In genomic region chr9:55228149-55228548, GRCm38 (mm10) we compare ENCODE assay signal across 21 mouse cellular contexts. TPM values are rescaled to one million over a fixed set of nuclear protein-coding genes. Genes with fewer than 3 reads are reported as not detected.
DNase-seq lines count a peak whose midpoint lies in the region; ATAC-seq lines count a peak whose summit lies in the region.
"Had no signal": no experiment of that assay in that cellular context is flagged by ENCODE, and none has a peak within 500 bp of the region (broad histone marks: within the 10 kb centered on the region; RNA-seq: fewer than 3 reads in every experiment).

No protein-coding gene starts in this region.

- DNase-seq in adrenal gland, postnatal 14 days = peak; percentile 69
- no peak for DNase-seq in adrenal gland, adult 18-20 months (ENCODE audit: low spot score in 2 of 2)
- DNase-seq in kidney, adult 9 months = peak; percentile 56
- no peak for DNase-seq in kidney, adult 18-20 months
- peak; percentile 72 for DNase-seq in MN1 (ENCODE audit: low spot score)
- DNase-seq: B cell, adult 2 months; cerebellum, adult 11-12 months; cerebellum, adult 9-10 months; forebrain, postnatal 0 days; heart, adult 2 months; kidney, postnatal 14 days had no signal

- ATAC-seq in intestine, embryonic 15.5 days = no peak
- no peak for ATAC-seq in forebrain, embryonic 15.5 days (replicated peaks)
- ATAC-seq: forebrain, postnatal 0 days; intestine, embryonic 16.5 days had no signal

- 88% methylated on average over 4 of the region's 4 CpGs for WGBS in intestine, embryonic 15.5 days
- WGBS in forebrain, embryonic 15.5 days = 96% methylated on average over 4 of the region's 4 CpGs

- no peaks in the 10 kb centered on the region for H3K27me3 ChIP-seq in intestine, embryonic 15.5 days (replicated peaks)
- H3K27me3 ChIP-seq in forebrain, embryonic 15.5 days = no peaks in the 10 kb centered on the region
- H3K27me3 ChIP-seq: embryonic facial prominence, embryonic 13.5 days; forebrain, embryonic 12.5 days; heart, embryonic 12.5 days; kidney, embryonic 15.5 days had no signal

- H3K9me3 ChIP-seq in intestine, embryonic 15.5 days = no peaks in the 10 kb centered on the region
- no peaks in the 10 kb centered on the region for H3K9me3 ChIP-seq in forebrain, embryonic 15.5 days
- H3K9me3 ChIP-seq: embryonic facial prominence, embryonic 13.5 days; forebrain, embryonic 12.5 days; heart, embryonic 12.5 days; hindbrain, embryonic 10.5 days; kidney, embryonic 15.5 days had no signal

- H3K27ac ChIP-seq in brown adipose tissue, adult 24 weeks (replicated peaks; ENCODE audit: low read depth, low read length) = peak overlapping the region; percentile 56
- no peak overlapping the region for H3K27ac ChIP-seq in intestine, embryonic 15.5 days
- no peak overlapping the region for H3K27ac ChIP-seq in forebrain, embryonic 15.5 days (replicated peaks)
- H3K27ac ChIP-seq: embryonic facial prominence, embryonic 13.5 days; forebrain, embryonic 12.5 days; heart, adult 2 months; hindbrain, embryonic 10.5 days; hindbrain, embryonic 14.5 days; kidney, embryonic 15.5 days had no signal

- H3K4me1 ChIP-seq in brown adipose tissue, adult 24 weeks (ENCODE audit: control insufficient read depth, insufficient read depth, insufficient read length, low read length) = peaks cover 2% of the 10 kb centered on the region; the same call in 1 of the 2 replicates
- no peaks in the 10 kb centered on the region for H3K4me1 ChIP-seq in intestine, embryonic 15.5 days (replicated peaks)
- no peaks in the 10 kb centered on the region for H3K4me1 ChIP-seq in forebrain, embryonic 15.5 days
- H3K4me1 ChIP-seq: embryonic facial prominence, embryonic 13.5 days; forebrain, embryonic 12.5 days; heart, embryonic 12.5 days; hindbrain, embryonic 10.5 days; kidney, embryonic 15.5 days had no signal

- no peak overlapping the region for H3K4me3 ChIP-seq in brown adipose tissue, adult 24 weeks (ENCODE audit: insufficient read depth, low read depth, low read length)
- no peak overlapping the region for H3K4me3 ChIP-seq in intestine, embryonic 15.5 days (replicated peaks)
- H3K4me3 ChIP-seq in forebrain, embryonic 15.5 days = no peak overlapping the region
- H3K4me3 ChIP-seq: embryonic facial prominence, embryonic 13.5 days; forebrain, embryonic 12.5 days; heart, adult 2 months; heart, embryonic 12.5 days; hindbrain, embryonic 10.5 days; kidney, embryonic 15.5 days had no signal

- H3K36me3 ChIP-seq in intestine, embryonic 15.5 days = peaks cover 10% of the 10 kb centered on the region
- peaks cover 20% of the 10 kb centered on the region for H3K36me3 ChIP-seq in forebrain, embryonic 15.5 days

- no peak overlapping the region for H3K9ac ChIP-seq in intestine, embryonic 15.5 days
- H3K9ac ChIP-seq in forebrain, embryonic 15.5 days (replicated peaks) = no peak overlapping the region
- H3K9ac ChIP-seq: embryonic facial prominence, embryonic 13.5 days; forebrain, embryonic 12.5 days; forebrain, postnatal 0 days; heart, embryonic 12.5 days; hindbrain, embryonic 14.5 days; kidney, embryonic 15.5 days had no signal

- no peak overlapping the region for H3K4me2 ChIP-seq in intestine, embryonic 15.5 days (replicated peaks)
- no peak overlapping the region for H3K4me2 ChIP-seq in forebrain, embryonic 15.5 days (replicated peaks)
- H3K4me2 ChIP-seq: embryonic facial prominence, embryonic 13.5 days; forebrain, embryonic 12.5 days; heart, embryonic 12.5 days; hindbrain, embryonic 14.5 days; kidney, embryonic 15.5 days had no signal

RNA-seq across cellular contexts. Expression of gene Fbxo22, which starts 19.4 kb away (rescaled TPM):
- total RNA-seq in adrenal gland, postnatal 14 days (2021) = 27.5 and 31.5 TPM in 2 replicates
- total RNA-seq in adrenal gland, adult 18-20 months (2021) = 10 to 100 TPM; 31.5 to 33.8 TPM
- polyA plus RNA-seq in brown adipose tissue, adult 24 weeks (2012; ENCODE audit: insufficient read depth, insufficient read length, missing spikeins) = 19.0 and 21.6 TPM in 2 replicates
- 55.8 and 56.8 TPM in 2 replicates for polyA plus RNA-seq in intestine, embryonic 15.5 days (2015; fragmentation: Nextera tagmentation; extraction: Ambion mirVana)
- 86.7 and 90.4 TPM in 2 replicates for polyA plus RNA-seq in forebrain, embryonic 15.5 days (2015; fragmentation: Nextera tagmentation; extraction: Ambion mirVana)

Comparison
In these comparisons a context has a peak if more than half of its experiments do, and no peak if none do; other contexts are left out.
1. DNase-seq: peak in adrenal gland, postnatal 14 days (single experiment), kidney, adult 9 months (single experiment) and MN1 (single experiment); none in adrenal gland, adult 18-20 months (0 of 2) and kidney, adult 18-20 months (single experiment).